Mouse (Mus musculus) thymus, postnatal 36 days (tissue): ENCODE results near the gene Lurap1.

Source experiments
- DNase-seq, 2 experiments: peaks; one replicate each; pipeline ENCODE4 v3.0.0; 2022; ENCODE audit warnings: mixed read lengths in 2 of 2

Gene Lurap1

GRCm38 (mm10) chr4:116100959-116101358, 50.2 kb downstream of the Lurap1 start:
- no peak for DNase-seq

GRCm38 (mm10) chr4:116097211-116097610, 53.9 kb downstream of the Lurap1 start:
- DNase-seq, result no peak

- DNase-seq, result no peak
Measured at GRCm38 (mm10) chr4:116096291-116096690, 54.8 kb downstream of the Lurap1 start.

GRCm38 (mm10) chr4:116088510-116089249, 62.5 kb downstream of the Lurap1 start:
- peak in 1 of 2 experiments; percentile 23 for DNase-seq
